Mouse (Mus musculus) forebrain, embryonic 16.5 days (tissue): Measurements from ENCODE around the gene Cmtm7. TPM values are rescaled to one million over a fixed set of nuclear protein-coding genes. Genes with fewer than 3 reads are reported as not detected.

Experiments
- ATAC-seq: fragments of 200-750 bp; cut with Nextera tagmentation; 2 replicates; pipeline ENCODE4 v1.8.0; 2017; ENCODE audit warnings: mild to moderate bottlenecking, moderate library complexity
- H3K27ac ChIP-seq: fragments of 300-500 bp; sonication (generic); 2 replicates; pipeline ENCODE4 v1.5.1; 2014; ENCODE audit warnings: low read length, control low read depth
- H3K27me3 ChIP-seq: fragments of 300-500 bp; sonication (generic); replicated peaks from 2 replicates; pipeline ENCODE4 v1.6.1; 2014; ENCODE audit warnings: low read length; ENCODE audit not compliant: control insufficient read depth, insufficient read depth
- H3K36me3 ChIP-seq: fragments of 300-500 bp; sonication (generic); 2 replicates; pipeline ENCODE4 v1.6.1; 2014; ENCODE audit not compliant: control insufficient read depth, insufficient read depth
- H3K4me1 ChIP-seq: fragments of 300-500 bp; sonication (generic); replicated peaks from 2 replicates; pipeline ENCODE4 v1.6.1; 2014; ENCODE audit warnings: low read length; ENCODE audit not compliant: control insufficient read depth, insufficient read depth
- H3K4me2 ChIP-seq: fragments of 300-500 bp; sonication (generic); 2 replicates; pipeline ENCODE4 v1.6.1; 2014; ENCODE audit warnings: mild to moderate bottlenecking, low read length, control low read depth
- H3K4me3 ChIP-seq: fragments of 300-500 bp; sonication (generic); replicated peaks from 2 replicates; pipeline ENCODE4 v1.5.1; 2014; ENCODE audit warnings: mild to moderate bottlenecking, low read length, control low read depth
- H3K9ac ChIP-seq: fragments of 300-500 bp; sonication (generic); replicated peaks from 2 replicates; pipeline ENCODE4 v1.6.1; 2014; ENCODE audit warnings: low read depth, low read length, control low read depth
- H3K9me3 ChIP-seq: fragments of 300-500 bp; sonication (generic); 2 replicates; pipeline ENCODE4 v1.6.1; 2016; ENCODE audit warnings: low read length; ENCODE audit not compliant: control insufficient read depth
- WGBS: fragments of 180-500 bp; shearing (Covaris S2); extraction: QIAGEN DNeasy Blood & Tissue Kit; methylation state at CpG from one replicate; pipeline ENCODE4 v1.1.7; 2014; 5-methylcytosine and 5-hydroxymethylcytosine counted together
- polyA plus RNA-seq: library from polyadenylated mRNA; unstranded; fragments of >200 nt; fragmentation: Nextera tagmentation; extraction: Ambion mirVana; gene quantifications from 2 replicates; pipeline ENCODE4 v1.2.1, GENCODE M21; 2015

Cmtm7 gene
- polyA plus RNA-seq, 1 experiment from 2014 or later, result 14.6 TPM

DNA sequence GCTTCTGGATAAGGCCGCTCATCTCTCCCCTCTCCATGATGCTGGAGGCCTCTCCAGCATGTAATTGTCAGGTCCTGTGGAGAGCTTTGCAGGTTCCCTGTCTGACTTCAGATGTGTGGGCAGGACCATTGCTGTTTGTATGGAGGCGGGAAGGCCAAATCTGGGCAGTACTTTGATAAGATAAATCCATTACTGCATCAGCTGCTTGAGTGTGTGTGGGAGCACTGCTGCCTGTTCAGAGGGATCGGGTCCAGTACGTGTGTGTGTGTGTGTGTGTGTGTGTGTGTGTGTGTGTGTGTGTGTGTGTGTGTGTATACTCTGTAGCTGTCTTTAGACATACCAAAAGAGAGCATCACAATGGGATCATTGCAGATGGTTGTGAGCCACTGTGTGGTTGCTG is 36.5 kb downstream of the Cmtm7 start:
- 97% methylated on average over 4 of the region's 4 CpGs for WGBS

DNA sequence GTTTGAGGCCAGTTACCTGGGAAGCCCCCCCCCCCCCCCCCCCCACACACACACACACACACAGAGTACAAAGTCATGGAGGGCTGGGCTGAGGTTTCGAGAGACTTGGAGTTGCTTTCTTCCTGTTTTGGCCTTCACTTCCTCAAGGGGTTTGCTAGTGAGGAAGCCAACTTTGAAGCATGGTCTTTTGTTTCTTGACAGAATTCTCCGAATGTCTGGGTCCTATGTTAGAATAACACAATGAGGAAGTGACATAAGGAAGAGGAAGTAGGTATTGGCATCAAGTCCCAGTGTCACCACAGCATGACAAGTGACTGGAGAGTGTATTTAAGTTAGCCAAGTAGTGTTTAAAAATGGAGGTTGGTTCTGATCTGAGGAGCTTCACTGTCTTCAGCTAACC is 38.9 kb downstream of the Cmtm7 start:
- no peak overlapping the region for H3K4me2 ChIP-seq
- H3K4me3 ChIP-seq, result no peak overlapping the region
- no peak overlapping the region for H3K9ac ChIP-seq
- H3K27ac ChIP-seq, result no peak overlapping the region
- H3K4me1 ChIP-seq, result no peaks in the 10 kb centered on the region
- H3K27me3 ChIP-seq, result no peaks in the 10 kb centered on the region
- no peaks in the 10 kb centered on the region; the same call in 1 of the 2 replicates for H3K36me3 ChIP-seq
- H3K9me3 ChIP-seq, result no peaks in the 10 kb centered on the region
- 76% methylated on average over 2 of the region's 2 CpGs for WGBS
- ATAC-seq, result no peak

More for the DNA sequence above, 36.5 kb downstream of the Cmtm7 start:
- Histone ChIP-seq H3K4me3 (no peak overlapping the region), H3K27ac (no peak overlapping the region), H3K9me3 (no peaks in the 10 kb centered on the region), H3K9ac (no peak overlapping the region), H3K36me3 (no peaks in the 10 kb centered on the region; the same call in 1 of the 2 replicates), H3K27me3 (no peaks in the 10 kb centered on the region), H3K4me2 (no peak overlapping the region), H3K4me1 (no peaks in the 10 kb centered on the region)
- ATAC-seq, result no peak

- no peak for ATAC-seq
- H3K4me1 ChIP-seq, result no peaks in the 10 kb centered on the region
- no peak overlapping the region for H3K4me2 ChIP-seq
- no peak overlapping the region for H3K9ac ChIP-seq
- 89% methylated on average over 9 of the region's 9 CpGs for WGBS
- H3K4me3 ChIP-seq, result no peak overlapping the region
- no peaks in the 10 kb centered on the region for H3K27me3 ChIP-seq
- no peak overlapping the region for H3K27ac ChIP-seq
- no peaks in the 10 kb centered on the region for H3K9me3 ChIP-seq
- H3K36me3 ChIP-seq, result no peaks in the 10 kb centered on the region
These were observed 41.3 kb downstream of the Cmtm7 start for GRCm38 (mm10) chr9:114740336-114740735.

- 88% methylated on average over 11 of the region's 11 CpGs for WGBS
- H3K9me3 ChIP-seq, result no peaks in the 10 kb centered on the region
- H3K4me3 ChIP-seq, result no peak overlapping the region
- H3K27ac ChIP-seq, result no peak overlapping the region
- no peak overlapping the region for H3K9ac ChIP-seq
- ATAC-seq, result no peak
- no peak overlapping the region for H3K4me2 ChIP-seq
- peaks cover 16% of the 10 kb centered on the region for H3K4me1 ChIP-seq
- H3K27me3 ChIP-seq, result no peaks in the 10 kb centered on the region
- no peaks in the 10 kb centered on the region for H3K36me3 ChIP-seq
These were observed 45.2 kb downstream of the Cmtm7 start for GRCm38 (mm10) chr9:114736442-114736841.

DNA sequence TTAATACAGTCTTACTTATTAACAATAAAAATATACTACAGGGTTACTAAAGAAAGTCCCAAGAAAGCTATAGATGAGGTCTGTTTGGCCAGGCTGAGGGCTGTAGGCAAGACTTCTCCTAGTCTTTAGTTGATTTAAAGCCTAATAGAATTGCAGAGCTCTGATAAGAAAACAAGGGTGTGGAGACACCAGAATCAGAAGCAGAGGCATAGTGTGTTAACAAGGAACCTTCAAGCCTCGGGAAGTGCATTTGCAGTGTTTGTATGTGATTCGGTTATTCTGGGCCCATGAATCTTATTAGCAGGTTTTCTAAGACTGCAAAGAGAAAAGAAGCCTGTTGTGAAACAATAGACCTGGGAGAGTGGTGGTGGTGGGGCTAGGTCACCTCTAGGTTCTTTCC is 48.4 kb downstream of the Cmtm7 start:
- 79% methylated on average over 2 of the region's 2 CpGs for WGBS
- Histone ChIP-seq H3K9ac (no peak overlapping the region), H3K9me3 (no peaks in the 10 kb centered on the region), H3K4me2 (no peak overlapping the region), H3K4me1 (peaks cover 16% of the 10 kb centered on the region), H3K4me3 (no peak overlapping the region), H3K36me3 (no peaks in the 10 kb centered on the region), H3K27me3 (no peaks in the 10 kb centered on the region), H3K27ac (no peak overlapping the region)
- ATAC-seq, result no peak

DNA sequence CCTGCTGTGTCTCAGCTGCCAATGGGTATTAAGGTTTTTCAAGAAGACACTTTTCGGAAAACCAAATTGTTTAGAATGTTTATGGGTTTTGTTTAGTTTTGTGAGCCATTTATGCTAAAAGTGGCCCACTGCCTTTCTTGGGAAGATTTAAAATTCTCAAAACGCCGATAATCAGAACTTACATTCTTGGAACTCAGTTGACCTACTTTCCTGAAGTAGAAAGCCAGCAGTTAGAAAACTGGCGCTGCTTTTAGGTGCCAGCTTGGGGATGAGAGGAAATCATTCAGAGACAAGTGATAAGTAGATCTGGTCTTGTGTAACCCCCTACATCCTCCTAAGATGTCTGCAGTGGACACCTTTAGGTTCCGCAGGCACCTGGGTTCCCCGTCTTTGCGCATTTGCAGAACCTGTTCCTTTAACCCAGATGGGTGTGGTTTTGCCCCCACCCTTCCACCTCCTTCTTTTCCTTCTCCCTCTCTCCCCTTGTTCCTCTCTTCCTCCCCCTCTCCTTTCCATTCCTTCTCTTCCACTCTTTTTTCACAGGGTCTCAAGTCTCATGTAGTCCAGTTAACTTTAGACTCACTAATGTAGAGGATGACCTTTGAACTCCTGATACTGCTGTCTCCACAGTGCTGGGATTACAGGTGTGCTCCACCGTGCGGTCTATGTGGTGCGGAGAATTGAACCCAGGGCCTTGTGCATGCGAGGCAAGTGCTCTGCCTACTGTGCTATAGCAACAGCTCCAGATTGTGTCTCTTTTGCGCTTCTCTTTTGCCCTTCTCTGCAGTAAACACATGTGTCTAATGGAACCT is 49.6 kb downstream of the Cmtm7 start:
- no peak for ATAC-seq
- no peak overlapping the region for H3K27ac ChIP-seq
- no peaks in the 10 kb centered on the region for H3K36me3 ChIP-seq
- peak overlapping the region; percentile 83 for H3K4me3 ChIP-seq
- no peaks in the 10 kb centered on the region for H3K9me3 ChIP-seq
- peak overlapping the region; percentile 91 for H3K9ac ChIP-seq
- H3K4me2 ChIP-seq, result peak overlapping the region; percentile 74
- WGBS, result 69% methylated on average over 12 of the region's 12 CpGs
- H3K4me1 ChIP-seq, result peaks cover 16% of the 10 kb centered on the region
- no peaks in the 10 kb centered on the region for H3K27me3 ChIP-seq

- ATAC-seq, result peak; percentile 91
- Histone ChIP-seq H3K4me2 (peak within 1 kb of the TSS; percentile 74), H3K36me3 (no peaks in the 10 kb centered on the region), H3K9me3 (no peaks in the 10 kb centered on the region), H3K4me1 (peaks cover 16% of the 10 kb centered on the region), H3K4me3 (peak within 1 kb of the TSS; percentile 83), H3K27me3 (no peaks in the 10 kb centered on the region), H3K9ac (peak within 1 kb of the TSS; percentile 91), H3K27ac (peak within 1 kb of the TSS; percentile 81)
- under 1% methylated on average over 52 of the region's 53 CpGs for WGBS
These were observed 50.5 kb downstream of the Cmtm7 start, which contains the start of gene Cmtm6 for GRCm38 (mm10) chr9:114731011-114731755. Gene Cmtm6 (plus strand): TSS chr9:114731116.

- 51% methylated on average over 23 of the region's 30 CpGs for WGBS
- no peak for ATAC-seq
These were observed 51.5 kb downstream of the Cmtm7 start for GRCm38 (mm10) chr9:114729911-114730805.

More at GRCm38 (mm10) chr9:114729911-114730805, 51.5 kb downstream of the Cmtm7 start:
- Histone ChIP-seq H3K27ac (no peak overlapping the region), H3K9ac (no peak overlapping the region), H3K4me2 (peak overlapping the region; percentile 74), H3K4me1 (peaks cover 16% of the 10 kb centered on the region), H3K9me3 (no peaks in the 10 kb centered on the region), H3K4me3 (peak overlapping the region; percentile 83; the same call in 1 of the 2 replicates), H3K27me3 (no peaks in the 10 kb centered on the region), H3K36me3 (peaks cover 4% of the 10 kb centered on the region; the same call in 1 of the 2 replicates)
